Mouse (Mus musculus): ENCODE data around the gene Pcsk5. TPM values are rescaled to one million over a fixed set of nuclear protein-coding genes. Genes with fewer than 3 reads are reported as not detected.

The Pcsk5 gene
- polyA plus RNA-seq, 1 experiment, result 5.1 TPM

DNA sequence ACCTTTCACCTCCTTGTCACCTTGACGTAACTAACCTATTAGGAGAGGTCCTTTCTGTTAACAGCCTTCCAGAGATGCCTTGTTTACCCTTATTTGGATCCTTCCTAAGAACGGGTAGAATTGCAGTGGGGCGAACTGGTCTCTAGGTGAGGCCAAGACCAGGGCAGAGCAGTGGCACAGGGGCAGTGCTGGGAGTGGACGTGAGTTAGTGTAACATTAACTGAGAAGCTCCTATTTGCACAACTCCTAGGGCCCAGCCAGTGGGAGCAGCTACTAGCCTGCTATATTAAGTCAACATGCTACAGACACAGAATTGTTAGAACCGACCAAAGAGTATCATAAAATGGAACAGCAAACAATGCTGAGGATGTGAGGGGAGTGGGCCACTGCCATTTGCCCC is 30.8 kb downstream of the Pcsk5 start:
- no peak for DNase-seq (ENCODE audit: low spot score)

DNA sequence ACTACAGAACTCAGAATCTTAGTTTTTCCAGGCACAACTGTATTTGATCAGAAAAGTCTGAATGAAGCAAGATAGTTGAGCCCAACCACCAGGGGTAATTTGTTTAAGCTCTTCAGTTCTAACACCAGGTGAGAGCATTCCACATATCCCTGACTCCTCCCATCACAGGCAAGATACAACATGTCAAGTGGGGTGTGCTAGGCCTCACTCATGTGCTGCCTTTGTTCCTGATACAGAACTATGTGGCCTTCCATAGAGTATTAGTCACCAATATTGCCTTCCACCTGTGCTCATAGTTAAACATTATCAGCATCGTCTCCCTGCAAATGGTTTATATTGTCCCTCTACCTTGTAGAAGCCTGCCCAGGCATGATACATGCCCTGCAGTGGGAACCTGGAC is 36.6 kb downstream of the Pcsk5 start:
- DNase-seq (ENCODE audit: low spot score), result no peak

DNA sequence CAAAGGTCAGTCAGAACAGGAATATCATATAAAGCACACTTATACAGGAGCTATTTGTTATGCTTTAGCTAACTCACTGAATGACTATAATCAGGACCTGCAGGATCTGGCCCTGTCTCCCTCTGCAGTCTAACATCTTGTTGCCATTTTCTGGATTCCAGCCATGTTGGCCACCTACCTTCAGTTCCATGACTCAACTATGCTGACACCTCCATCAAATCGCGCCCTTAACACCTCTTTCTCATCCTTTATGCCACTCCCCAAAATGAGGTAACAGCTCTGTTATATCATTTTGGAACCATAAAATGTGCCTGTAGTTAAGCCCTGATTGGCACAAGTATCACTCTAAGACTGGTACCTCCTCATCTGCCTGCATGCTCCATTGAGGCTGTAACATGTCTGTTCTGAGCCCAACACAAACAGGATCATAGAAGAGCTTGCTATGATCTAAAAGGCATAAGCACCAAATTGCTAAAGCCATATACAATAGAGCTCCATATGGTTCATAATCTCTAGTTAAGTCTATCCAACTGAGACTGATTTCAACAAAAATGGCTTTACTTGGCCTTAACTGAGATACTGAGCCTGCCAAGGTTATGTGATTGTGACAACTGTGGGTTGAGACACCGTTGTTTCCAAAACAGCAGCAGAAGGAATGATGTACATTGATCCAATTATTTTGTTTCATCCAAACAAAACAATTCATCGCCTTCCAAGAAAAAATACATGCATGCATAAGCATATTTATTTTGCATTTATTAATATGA is 37.8 kb downstream of the Pcsk5 start:
- no peak for DNase-seq (ENCODE audit: low spot score)

DNA sequence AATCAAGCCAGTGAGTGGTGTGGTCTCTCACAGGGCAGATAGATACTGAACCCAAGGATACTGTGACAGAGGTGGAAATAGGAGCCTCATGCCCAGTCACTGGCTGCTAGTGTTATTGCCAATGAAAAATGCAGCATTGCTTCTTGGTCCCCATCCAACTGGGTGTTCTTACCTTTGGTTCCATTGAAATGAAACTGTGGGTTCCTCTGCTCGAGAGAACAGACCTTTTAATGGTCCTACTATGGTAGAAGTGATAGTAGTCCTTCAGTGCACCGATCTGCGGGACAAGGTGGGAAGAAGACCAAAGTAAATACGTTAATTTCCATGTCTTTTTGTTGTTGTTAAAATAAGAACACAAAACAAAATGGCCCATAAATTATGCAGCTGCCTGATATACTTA is 44.0 kb downstream of the Pcsk5 start:
- DNase-seq (ENCODE audit: low spot score), result no peak

DNA sequence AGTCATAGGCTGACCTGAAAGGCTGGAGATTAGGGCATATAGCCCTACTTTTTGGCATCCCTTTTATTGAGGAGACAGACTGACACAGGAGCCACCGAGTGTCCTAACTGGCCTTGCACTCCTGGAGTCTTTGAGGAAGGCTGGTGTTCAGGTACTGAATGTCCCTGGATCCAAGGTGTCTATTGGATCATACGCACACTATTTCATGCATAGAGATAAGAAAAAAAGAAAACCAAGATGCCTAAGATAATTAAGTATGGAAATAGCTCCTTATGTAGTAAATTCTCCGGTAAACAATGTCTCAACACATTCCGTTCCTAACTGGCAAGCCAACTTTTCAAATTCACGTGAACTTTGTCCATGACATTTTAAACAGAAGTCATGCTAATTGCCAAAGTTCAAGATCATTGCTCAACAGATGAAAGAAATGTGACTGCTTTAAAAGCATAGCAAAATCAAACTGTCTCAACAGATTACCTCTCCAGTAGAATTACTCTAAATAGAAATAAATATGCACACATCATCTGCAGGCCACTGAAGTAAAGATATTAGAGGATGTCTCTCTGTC is 45.9 kb downstream of the Pcsk5 start:
- DNase-seq (ENCODE audit: low spot score), result no peak

DNA sequence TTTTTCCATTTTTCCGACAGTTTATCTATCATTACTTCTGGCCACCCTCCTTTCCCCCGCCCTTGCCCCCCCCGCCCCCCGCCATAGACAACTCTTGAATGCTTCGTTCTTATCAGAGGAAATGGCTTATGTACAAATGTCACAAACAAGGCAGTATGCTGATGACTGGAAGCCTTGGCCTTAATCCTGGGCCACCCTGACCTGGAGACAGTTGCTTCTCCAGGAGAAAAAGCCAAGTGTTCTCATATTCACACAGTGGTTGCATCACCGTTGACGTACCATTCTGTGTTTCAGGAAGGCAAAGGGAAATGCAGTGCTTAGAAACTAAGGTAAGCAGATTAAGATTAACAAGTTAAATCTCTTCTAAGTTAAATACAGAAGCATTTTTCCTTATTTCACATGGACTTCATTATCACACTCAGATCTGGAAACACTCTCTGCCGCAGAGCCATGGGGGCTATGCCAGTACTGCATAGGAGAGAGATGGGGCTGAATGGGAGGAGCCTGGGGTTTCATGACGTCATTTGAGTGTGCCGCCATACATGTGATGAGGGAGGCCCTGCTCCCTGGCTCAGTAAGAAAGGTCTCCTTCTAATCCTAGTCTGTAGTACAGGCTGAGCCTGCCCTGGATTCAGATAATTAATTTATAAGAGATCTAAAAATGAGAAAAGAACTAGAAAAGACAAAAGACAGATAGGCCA is 48.7 kb downstream of the Pcsk5 start:
- no peak for DNase-seq (ENCODE audit: low spot score)

DNA sequence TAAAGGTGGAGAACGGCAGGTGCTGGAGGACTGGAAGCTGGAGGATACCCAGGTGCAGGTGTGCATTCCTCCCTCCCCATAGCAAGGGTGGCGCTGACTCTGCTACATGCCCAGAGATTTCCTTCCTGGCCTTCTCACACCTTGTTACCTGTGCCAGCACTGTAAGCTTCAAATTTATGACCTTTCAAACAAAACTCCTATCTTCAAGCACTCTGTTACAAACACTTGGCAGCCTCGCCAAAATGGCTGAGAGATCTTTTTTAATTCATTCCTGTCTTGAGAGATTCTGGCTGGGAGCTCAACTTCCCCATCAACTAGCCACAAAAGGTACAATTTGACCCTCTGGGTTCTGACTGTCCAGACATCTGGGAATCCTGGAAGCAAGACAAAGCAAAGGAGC is 50.7 kb downstream of the Pcsk5 start:
- DNase-seq (ENCODE audit: low spot score), result no peak

DNA sequence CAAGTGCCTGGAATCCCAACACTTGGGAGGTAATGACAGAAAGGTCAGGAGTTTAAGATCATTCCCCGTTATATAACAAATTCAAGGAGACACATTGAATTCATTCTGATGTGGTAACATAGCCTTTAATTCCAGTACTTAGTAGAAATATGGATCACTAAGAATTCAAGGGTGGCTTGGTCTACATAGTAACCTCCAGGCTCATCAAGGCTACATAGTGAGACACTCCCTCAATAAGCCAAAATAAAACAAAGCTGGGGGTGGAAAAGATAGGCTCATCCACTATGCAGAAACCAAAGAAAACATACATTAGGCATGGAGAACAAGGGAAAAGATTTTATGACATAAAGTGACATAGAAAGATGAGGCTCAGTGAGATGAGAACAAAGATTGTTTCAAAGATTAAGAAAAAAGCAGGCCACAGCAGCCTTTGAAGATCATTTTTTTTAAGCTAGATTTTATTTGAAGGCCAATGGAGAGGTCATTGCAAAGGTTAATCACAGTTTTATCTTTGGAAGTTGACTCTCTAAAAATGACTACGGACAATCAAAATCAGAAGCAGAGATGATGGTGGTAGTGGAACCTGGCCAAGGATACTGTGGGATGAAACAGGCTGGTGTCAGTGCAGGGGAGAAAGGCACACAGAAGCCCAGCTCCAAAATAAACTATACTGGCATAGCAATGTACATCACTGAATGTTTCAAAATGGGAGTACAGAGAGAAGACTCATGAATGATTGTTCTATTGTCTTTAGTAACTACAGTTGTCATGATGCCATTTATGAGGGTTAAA is 52.8 kb downstream of the Pcsk5 start:
- no peak for DNase-seq (ENCODE audit: low spot score)

DNA sequence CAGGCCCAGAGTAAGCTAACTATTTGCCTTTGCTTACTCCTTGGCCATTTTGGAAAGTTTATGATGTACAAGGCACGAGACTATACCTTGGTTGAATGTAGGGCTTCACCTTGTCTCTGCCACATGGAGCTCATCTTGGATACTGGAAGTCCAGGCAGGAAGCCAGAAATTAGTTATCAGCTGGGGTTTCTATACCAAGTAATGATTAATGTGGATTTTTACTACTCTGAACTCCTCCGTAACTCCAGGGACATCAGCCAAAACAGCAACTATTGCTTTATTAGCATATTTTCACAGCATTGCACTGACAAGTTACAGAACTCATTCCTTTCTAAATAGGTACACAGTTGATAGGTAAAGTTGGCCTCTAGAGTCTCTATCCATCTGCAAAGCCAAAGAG is 54.2 kb downstream of the Pcsk5 start:
- no peak for DNase-seq (ENCODE audit: low spot score)

DNA sequence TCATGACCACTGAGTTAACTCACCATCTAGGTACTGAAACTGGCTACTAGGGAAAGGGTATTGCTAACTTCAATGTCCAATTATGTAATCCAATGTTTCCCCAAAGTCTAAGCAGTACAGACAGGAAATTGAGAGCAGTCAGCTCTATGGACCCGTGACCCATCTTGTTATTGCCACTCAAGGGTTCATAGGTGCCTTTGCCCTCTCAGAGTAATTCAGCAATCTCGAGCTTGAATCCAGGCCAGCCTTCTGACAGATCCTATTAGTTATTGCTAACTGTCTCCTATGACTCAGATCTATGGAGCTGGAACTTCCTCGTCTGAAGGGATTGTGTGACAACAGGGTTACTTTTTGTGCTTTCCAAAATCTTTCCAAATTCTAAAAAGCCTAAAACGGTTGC is 56.1 kb downstream of the Pcsk5 start:
- no peak for DNase-seq (ENCODE audit: low spot score)

DNA sequence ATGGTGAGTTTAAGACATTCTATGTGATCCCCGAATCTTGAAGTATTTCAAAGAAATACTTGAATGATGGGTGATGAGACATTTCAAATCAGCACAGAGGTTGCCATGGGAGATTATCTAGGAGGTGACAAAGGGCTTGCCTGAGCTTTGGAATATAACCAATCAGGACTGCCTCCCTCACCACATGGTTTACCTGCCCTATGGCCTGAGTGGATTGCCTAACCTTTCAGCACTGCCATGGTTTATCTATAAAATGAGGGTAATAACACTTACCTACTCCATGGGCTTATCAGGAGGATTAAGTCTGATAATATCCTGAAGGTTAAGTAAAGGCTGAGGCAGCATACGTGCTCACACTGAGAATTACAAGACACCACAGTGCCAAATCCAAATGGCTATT is 61.5 kb downstream of the Pcsk5 start:
- DNase-seq (ENCODE audit: low spot score), result no peak

DNA sequence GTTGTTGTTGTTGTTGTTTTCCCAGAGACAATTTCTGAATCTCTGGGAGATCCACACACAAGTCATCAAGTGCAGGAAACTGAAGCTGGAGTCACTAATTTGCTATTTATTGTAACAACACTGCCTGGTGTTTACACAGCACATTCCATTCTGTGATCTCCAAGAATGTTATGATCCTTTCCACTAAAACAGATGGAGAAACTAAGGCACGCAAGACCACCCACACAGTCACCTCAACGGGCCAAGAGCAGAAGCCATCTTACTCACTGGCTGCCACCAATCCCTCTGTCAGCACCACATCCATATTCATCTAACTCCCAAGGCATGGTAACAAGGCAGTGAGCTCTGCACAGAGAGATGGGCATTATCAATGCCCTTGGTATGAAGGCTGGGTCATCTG is 62.3 kb downstream of the Pcsk5 start:
- DNase-seq (ENCODE audit: low spot score), result no peak

DNA sequence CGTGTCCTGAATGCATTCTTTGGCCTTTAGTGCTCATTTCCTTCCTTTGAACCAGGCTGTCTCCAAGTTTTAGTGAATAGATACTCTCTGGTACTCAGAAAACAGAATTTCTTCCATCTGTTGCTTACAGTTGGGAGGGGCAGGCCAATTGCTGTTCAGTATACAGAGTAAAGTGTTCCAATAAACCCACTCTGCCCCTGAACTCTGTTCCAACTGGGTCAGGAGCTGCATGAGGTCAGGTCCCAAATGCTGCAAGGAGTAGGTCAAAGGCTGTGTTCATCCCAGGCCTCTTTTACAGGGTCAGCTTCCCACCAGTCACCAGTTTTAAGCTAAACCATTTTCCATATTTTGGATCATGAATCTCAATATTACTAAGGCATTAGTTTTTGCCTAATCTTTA is 63.4 kb downstream of the Pcsk5 start:
- no peak for DNase-seq (ENCODE audit: low spot score)

DNA sequence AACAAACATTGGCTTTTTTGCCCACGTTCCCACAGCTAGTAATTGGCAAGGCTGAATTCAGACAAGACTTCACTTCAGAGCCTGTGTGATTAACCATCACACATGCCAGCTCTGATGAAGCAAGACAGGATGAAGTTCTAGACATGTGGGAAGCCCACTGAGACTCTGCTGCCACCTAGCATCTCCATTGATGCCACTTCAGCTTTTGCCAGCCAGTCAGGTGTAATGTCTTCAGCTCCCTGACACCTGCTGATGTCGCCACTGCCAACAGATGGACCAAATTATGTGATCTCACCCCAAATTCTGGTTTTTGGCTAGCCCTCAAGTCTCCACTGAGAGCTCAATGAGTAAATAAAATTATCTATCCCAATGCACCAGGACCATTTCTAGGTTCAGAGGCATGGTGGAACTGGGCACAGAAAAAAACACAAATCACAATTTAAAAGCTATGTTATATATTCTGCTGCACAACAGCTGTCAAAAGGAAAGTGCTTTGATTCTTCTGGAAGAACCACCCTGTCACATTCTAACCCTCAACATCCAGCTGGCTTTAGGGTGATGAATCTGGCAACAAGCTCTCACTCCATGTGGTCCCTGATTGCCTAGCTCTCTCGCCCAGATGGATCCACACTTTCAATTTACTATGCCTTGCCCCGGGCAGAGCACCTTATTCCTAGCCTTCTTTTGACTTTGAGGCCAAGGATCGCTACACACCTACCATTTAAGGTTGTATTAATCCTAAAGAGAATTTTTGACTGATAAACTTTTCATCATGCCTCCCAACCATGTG is 67.6 kb downstream of the Pcsk5 start:
- no peak for DNase-seq (ENCODE audit: low spot score)

DNA sequence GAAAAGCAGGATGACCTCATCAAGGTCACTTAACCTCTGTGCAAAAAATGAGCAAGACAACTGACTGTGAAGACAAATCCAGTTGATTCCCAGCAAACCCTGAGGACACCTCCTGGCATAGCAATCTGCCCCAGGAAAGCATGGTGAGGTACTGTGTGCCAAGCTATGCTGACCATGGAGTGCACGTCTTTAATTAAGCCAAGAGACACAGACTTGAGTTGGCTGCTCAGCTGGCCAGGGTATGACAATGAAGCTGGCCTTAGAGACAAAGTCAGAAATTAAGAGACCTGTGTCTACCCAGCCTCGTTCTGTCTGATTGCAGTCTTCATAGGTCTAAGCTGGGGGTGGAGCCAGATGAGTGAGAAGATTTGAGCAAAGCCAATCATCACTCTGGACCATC is 72.4 kb downstream of the Pcsk5 start:
- DNase-seq (ENCODE audit: low spot score), result no peak

DNA sequence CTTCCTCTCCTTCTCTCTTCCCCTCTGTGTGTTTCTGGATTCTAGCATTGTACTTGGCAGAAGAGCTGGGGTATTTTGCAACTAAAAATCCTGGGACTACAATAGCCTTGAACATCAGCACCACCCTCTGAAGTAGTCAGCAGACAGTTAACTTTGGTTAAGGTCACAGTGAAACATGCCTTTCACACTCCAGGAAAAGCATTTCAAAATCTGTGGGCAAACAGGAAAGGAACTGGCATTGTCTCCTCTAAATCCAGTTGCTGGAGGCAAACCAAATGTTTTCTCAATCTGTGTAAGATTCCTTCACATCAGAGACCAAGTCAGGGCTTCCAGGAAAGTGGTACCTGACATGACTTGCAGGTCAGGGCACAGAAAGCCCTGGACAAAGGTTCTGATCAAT is 74.7 kb downstream of the Pcsk5 start:
- no peak for DNase-seq (ENCODE audit: low spot score)

DNA sequence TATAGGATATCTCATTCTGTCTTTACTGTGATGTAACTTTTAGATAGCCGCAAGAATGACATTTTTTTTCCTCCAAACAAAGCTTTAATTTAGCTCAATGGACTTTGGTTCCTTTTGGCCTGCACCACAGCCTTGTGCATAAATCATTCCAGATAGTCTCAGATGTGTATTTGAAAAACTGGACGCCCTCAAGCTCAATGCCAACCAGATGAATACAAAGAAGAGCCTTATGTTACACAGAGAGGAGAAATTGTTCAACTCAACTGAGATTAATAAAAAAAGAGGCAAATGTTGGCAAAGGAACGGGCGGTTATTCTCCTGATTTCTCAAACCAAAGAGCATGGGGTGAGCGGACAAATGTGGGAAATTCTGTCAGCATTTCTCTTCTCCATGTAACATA is 75.8 kb downstream of the Pcsk5 start:
- DNase-seq (ENCODE audit: low spot score), result no peak

DNA sequence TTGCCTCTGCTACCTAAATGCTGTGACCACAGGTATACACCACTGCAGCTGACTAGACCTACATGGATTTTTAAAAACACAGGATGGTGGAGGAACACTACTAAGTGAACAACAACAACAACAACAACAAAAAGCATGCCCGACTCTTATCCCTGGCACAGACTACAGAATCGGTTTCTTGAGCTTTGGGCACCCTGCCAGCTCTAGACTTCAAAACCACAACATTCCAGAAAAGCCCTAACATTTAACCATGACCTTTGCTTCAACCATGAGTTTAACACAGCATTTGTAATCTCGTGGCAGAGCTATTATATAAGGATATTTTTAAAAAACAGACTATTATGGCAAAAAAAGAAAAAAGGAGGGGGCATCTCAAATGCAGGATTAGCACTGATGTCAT is 84.6 kb downstream of the Pcsk5 start:
- no peak for DNase-seq (ENCODE audit: low spot score)

DNA sequence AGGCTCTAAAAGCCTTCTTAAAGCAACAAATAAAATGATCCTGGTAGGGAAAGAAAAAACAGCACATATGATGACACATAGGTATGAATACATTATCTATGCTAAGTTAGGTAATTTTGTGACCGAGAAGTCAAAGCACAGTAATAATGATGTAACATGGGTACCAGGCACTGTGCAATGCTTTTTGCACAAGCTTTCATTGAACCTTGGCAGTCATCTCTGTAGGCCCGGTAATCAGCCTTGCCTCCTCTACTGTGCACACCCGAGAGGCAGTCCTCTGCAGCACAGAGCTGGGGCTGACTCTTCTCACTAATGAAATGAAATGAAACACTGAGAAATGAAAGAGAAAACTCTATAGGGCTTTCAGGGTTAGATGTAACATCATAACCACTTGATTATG is 89.1 kb downstream of the Pcsk5 start:
- no peak for DNase-seq (ENCODE audit: low spot score)

DNA sequence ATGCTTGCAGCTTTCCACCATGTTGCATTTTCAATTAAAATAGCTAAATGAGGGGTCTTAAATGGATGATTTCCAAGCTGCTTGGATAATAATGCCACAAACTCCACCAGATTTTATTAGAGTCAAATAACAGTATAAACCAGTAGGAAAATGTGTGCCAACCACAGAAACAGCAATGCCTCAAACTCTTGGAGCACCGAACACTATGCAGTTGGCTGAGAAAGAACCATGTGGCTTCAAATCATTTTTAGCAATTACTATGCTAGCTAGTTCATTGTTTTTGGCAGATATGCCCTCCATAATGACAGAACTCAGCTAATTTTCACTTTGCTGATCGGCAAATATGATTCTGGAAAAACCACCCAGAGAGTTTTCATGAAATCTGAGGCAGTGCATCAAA is 92.1 kb downstream of the Pcsk5 start:
- no peak for DNase-seq (ENCODE audit: low spot score)

DNA sequence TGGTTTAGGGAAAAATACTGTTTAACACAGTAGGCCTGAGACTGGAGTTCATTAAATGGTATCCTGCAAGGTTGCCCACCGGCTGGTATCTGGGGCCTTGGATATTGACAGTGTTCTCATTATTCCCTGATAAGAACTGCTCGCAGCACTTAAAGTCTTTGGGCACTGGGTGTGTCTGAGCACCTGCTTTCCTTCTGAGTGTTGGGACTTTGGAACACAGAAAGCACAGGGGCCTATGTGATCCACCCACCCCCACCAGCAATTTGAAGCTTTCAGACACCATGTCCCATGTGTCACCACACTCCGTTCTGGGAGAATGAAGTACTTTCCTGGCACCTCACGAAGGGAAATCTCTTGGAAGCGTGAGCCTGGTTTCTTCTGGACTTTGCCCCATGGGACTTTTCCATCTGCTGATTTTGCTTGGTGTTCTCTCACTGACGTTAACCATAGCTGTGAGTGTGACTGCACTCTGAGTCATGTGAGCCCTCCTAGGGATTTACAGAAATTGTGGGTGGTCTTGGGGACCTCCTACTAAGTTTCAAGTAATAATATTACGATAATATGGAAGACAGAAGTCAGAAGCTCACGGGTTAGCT is 92.9 kb downstream of the Pcsk5 start:
- DNase-seq (ENCODE audit: low spot score), result no peak
